Mouse (Mus musculus) thymus, postnatal 25 days (tissue): ENCODE measurements around the gene Tmem211.
A peak's percentile ranks its signal among the peaks of the same experiment; 100 is the strongest.

Source experiments
- DNase-seq: peaks from one replicate; pipeline ENCODE4 v3.0.0; 2022

Gene Tmem211

DNA sequence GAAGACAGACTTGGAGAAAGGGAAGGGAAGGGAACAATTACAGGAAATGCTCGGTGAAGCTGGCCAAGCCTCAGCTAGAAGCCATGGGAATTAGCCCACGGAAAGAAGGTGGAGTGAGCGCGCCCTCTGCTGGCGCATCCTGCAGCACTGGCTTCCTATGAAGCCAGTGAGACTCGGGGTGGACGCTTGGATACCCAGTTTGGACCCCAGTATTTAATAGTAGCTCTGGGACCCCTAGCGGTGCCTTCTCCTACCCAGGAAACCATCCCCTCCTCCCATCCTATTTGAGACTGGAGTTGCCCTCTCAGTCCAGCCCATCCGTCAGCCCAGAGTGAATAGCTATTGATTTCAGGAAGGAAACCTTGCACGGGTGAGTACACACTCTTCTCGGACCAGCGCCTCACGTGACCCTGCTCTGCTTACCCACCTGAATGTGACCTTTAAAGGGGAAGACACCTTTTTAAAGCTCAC lies at the start of gene Tmem211:
Gene Tmem211, plus strand, starts transcription at position 278 of the 471 bp plus-strand sequence.
- peak; percentile 36 for DNase-seq

DNA sequence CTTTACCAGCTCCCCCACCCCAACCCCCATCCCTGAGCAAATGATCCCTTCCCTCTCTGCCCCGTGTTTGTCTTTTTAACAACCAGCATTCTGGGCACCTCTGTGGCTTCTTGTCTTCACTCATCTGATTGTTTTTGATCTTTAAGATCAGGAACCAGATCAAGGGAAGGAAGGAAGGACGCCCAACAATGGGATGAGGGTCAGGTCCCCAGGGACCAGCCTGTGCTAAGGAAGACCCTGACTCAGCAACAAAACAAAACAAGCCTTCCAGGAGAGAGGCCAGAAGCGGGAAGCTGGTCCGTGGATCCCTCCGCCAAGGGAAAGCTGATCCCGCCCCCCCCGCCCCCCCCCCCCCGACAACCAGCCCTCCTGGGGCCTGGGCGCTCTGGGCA lies 47.3 kb upstream of the Tmem211 start:
- DNase-seq = no peak

DNA sequence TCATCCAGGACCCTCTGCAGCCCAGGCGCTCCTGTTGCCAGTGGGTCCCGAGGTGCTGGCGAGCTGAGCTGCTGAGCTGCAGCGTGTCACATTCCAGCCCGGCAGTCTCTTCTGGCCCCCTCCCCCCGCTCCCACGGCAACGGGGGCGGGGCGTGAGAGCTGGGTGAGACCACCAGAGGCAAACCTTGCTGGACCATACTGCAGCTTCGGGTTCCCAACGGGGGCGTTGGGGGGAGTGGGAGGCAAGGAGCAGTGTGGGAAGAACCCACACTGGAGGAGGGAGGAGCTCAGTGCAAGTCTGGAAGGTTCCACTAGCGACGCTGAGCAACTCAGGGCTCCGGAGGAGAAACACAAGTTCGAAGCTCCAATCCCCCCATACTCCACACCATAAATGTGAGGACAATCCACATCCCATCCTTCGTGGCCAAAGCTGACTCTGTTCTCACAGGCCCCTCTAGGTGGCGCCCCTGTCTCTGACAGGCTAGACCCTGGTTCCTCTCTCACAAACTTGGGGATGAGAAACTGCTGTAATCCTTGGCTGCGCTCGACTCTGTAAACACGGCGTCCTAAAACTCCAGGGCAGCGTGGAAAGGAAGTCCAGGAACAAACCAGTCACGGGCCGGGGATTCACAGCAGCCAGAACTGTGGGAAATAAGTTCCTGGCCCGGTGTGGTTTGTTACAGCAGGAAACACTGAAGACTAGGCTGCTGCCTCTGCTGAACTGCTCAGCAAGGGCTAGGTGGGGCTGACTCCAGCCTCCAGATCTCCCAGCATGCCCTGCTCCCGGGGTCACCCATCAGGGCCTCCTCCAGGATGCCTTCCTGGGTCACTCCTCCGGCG lies 46.6 kb upstream of the Tmem211 start:
- DNase-seq = peak; percentile 59

DNA sequence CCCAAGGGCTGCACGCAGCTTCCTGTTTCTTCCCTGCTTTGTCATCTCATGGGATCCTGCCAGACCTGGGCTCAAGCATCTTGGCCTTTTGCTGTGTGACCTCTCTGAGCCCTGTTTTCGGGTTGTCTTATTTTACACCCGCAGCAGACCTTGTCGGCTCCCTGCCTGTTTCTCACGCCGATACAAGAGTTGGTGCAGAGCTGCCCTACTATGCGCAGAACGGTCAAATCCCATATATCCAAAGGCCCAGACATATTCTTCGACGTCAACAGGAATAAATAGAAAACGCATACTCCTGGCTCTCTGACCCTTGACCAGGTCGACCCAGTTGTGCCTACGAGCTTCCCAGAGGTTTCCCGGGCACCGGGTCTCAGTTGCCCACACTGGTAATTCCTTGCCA lies 46.0 kb upstream of the Tmem211 start:
- DNase-seq = no peak

DNA sequence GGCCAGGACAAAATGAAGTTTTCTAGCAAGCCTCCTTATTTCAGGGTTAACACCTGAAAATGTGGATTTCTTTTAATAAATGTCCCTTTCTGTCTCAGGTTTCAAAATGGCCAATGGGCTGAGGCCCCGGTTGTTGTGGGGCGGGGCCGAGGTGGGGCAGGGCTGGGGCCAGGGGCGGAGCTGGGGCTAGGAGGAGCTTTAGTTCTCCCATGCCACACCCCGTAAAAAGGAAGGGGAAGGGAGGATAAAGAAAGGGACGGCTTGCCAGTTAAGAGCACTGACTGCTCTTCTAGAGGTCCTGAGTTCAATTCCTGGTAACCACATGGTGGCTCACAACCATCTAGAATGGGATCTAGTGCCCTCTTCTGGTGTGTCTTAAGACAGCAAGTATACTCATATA lies 45.3 kb upstream of the Tmem211 start:
- no peak for DNase-seq

DNA sequence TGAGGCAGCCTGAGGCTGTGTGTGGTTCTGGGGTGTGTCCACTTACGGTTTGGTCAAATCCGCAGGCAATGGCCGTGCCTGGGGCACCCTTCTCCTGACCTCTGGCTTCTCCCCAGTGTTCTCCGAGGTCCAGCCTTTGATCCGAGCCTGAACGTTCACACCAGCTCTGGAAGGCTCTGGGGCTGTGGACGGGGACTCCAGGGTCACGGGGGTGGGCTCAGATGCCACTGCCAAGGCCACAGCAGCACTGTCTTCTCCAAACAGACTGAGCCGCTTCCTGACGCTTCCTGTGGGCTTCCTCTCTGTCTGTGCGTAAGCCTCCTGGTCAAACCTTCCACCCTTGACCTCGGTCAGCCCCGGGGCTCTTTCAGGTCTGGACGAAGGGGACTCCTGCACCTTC lies 36.2 kb upstream of the Tmem211 start:
- DNase-seq = no peak

DNA sequence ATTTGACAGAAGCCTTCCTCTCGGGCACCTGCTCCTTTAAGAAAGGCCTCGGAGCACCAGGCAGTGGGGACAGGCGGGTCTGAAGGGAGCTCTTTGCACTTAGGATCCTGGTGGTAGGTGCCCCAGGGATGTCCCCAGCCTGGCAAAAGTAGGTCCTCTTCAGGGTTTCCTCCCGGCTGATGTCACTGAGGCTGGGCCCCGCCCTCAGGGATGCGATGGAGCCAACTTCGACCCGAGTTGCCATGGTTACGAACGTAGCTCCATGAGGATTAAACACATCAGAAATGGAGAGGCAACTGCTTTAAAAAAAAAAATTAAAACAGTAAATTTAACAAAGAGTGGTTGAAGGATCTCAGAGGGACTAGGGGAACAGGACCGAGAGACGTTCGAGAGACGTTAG lies 34.8 kb upstream of the Tmem211 start:
- DNase-seq = no peak

DNA sequence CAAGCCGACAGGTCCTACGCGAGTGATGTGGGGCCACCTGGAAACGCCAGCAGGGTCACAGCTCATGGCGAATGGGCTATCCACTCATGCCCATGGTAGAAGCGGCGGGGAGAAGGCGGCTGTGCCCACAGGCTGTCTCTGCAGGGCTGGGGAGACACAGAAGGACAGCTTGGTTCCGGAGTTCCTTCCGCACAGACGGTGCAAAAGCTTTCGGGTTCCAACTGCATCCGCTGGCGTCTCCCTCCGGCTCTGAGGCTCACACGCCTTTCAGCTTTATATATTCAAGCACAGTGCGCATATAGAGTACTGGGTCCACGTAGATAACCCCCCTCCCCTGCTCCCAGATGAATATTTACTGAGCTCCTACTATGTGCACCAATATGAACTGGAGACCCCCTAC lies 32.9 kb upstream of the Tmem211 start:
- no peak for DNase-seq

DNA sequence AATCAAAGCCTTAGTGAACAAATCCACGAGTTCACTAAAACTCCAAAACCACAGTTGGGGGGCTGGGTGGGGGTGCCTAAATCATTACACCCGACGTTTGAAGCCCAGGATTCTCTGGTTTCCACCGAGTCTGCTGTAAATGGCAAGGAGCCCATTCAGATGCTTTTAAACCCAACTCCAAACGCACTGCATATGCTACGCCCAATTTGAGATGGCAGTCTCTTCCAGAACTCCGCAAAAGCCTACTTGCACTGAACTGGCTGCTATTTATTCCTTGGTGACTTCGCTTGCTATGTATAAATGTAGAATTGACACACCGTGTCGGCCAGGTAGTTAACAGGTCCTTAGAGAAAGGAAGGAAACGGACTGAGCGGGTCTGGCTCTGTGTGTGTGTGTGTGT lies 31.3 kb upstream of the Tmem211 start:
- no peak for DNase-seq

DNA sequence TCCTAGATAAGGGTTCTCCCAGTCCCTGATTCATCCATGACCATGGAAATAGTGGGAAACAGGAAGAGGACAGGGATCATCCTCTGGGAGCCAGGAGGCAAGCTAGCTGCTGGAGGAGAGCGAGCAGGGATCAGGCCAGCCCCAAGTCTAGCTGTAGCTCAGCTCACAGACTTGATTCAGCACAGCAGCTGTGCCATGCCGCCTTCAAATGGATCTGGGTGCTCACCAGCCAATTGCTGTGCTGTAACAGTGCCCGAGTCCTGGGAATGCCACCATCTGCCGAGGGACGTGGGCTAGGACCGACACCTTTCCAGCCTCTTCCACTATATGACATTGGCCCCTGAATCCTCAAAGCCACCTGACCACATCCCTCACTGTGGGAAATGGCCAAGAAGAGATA lies 30.8 kb upstream of the Tmem211 start:
- no peak for DNase-seq

DNA sequence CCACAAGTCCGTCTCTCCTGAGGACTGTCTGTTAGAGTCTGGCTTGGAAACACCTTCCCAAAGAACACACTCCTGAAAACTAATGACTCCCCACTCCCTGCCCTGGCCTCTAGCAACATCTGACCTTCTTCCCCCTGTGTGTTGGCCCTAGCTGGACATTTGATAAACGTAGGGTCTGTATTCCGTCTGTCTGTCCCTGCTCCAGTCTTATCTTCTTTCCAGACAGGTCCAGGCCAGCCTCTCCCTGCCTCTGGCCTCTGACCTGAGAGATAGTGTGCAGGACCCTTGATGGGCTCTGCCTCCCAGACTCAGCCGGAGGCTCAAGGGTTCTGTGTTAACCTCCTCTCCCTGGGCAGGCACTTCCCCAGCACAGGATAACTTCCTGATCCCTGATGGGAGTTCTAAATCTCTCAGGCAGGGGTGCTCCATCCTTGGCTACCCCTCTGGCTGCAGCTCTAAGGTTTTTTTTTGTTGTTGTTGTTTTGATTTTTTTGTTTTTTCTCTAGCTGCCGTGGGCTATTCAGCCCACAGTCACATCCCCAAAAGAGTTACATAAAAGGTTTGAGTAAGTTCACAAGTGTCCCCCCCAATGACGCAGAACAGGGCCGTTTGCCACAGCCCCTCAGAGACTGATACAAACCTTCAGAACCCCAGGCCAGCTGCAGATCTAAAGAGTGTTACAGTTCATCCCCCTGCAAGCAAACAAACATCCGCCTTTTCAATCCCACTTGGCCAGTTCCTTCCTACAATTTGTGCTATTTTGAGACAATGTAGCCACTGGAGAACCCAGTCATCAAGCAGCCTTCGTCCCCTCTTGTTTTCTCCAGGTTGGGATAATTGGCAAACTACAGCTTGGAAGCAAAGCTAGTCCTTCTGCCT lies 29.6 kb upstream of the Tmem211 start:
- no peak for DNase-seq

DNA sequence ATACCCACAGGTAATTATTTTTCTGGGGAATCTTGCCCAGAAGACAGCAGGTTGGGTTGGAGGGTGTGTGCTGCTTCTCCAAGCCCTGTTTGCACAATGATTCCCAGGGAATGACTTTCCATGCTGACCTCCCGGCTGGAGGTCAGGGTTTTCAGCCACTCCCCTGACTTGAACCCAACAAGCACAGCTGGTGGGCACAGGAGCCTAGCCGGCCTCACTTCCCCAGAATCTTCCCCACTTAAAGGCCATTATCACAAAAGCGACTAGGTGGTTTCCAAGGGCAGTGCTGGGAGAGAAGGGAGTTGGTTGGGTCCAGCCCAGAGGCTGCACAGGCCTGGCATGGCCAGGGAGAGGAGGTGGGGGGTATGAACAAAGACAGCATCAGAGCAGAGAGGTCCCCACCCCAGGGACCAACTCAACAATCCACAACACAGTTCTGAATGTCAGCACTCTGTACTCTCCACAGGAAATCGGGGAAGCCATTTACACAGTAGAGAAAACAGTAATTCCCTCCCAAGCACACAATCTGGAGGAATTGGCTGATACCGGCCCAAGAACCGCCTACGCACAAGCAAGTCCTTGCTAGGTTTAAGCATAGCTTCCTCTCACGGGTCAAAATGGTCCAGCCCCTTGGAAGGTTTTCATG lies 27.5 kb upstream of the Tmem211 start:
- DNase-seq = no peak

DNA sequence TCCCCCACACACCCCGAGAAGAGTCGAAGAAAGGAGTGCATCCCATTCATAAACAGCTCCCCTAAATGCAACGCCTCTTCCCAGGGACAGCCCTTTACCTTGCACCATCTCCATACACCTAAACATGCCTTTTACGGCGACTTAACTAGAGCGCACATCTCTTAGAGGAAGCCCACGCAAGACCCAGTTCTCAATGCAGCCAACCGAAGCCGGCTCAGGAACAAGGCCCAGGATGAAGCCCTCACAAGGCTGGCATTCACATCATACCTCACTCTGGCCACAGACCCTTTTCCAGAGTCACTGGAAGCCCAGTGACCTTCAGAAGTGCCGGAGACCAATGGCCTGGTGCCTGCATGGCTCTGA lies 27.0 kb upstream of the Tmem211 start:
- no peak for DNase-seq

DNA sequence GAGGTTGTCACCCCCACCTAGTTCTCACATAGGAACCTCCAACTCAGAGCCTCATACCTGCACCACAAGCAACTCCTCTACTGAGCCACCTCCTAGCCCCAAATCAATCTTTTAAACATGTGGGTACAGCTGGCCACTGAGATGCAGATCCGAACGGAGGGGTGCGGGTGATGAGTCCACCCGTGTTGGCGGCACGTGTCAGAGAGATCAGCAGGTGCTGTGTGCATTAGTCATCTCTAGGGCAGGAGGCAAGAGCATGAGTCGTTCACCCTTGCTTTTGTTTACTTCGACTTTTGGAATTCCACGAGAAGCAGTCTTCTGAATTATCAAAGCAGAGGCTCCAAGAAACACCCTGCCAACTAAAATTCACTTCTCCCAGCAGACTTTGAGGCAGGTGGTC lies 22.5 kb upstream of the Tmem211 start:
- no peak for DNase-seq

DNA sequence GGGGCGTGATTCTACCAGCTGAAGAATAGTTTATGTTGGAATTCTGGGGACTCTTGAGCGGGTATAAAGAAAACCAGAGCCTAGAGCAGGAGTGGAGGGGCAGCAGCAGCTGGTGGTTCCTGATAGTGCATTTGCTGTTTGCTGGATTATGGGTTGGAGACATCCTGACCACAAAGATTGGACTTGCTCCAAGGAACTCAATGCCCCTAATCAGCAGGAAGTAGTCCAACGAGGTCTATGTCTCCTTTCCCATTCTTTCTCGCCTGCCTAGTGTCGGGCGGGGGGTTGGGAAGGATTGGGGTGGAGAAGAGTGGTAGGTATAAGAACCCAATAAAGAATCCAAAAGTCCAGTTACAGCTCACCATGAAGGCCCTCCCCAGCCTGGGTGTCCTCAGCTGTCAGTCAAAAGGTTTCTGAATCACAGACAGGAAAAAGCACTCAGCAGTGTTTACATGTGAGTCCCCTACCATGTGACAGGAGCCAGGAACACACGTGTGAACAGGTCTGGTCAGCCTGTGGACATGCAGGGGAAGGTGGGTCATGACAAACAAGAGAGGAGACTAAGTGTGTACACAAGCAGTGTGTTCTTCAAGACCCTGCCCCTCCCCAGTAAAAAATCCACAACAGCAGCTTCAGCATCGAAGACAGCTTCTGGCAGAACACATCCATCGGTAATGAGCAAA lies 19.9 kb upstream of the Tmem211 start:
- DNase-seq = no peak

DNA sequence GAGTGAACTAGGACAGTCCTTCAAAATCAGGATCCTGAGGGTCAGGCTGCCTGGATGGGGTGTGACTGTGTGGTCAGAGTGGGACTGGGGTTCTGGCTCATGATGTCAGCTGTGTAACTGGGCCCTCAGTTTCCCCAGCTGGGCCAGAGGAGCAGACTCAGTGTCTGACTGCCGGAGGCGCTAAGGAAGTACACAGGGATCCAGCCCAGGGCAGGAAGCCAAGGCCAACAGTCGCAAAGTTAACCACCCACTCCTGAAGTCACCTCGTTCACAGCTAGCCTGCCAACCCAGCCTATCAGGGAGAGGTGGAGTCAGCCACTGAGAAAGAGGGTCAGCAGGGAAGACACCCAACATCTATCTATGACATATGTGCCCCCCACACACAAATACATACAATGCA lies 18.7 kb upstream of the Tmem211 start:
- DNase-seq = no peak

DNA sequence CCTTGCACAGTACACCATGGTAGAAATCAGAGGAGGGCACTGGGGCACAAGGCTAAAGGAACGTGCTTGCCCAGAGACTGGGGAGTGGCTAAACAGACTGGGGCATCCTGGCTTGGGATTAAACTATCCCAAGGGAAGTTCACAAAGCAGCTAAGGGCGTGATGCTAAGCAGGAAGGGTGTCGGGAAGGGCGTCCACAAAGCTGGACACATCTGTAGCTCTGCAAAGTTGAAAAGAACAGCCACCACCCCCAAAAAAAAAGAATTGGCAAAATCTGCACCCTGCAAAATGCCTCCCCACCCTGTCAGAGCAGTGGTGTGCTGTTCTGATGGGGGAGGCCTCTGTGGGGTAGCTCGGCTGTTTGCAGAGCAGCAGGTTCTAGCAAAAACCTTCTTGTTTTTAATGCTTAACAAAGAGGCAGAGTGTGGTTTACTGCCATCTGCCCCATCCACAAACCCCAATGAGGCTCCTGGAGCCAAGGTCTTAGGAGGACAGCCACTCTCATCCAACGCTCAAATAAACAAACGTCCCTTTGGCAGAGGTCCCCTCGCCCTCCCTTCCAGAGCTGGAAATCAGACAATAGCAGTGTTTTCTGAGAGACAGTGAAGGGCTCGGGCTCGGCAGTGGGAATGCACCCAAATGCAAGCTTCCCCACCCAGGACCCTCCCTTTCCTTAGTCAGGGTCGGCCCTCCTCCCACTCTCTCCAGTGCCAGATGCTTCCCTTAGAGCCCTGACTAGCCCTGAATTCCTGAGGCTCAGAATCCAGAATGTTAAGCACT lies 17.9 kb upstream of the Tmem211 start:
- DNase-seq = no peak

DNA sequence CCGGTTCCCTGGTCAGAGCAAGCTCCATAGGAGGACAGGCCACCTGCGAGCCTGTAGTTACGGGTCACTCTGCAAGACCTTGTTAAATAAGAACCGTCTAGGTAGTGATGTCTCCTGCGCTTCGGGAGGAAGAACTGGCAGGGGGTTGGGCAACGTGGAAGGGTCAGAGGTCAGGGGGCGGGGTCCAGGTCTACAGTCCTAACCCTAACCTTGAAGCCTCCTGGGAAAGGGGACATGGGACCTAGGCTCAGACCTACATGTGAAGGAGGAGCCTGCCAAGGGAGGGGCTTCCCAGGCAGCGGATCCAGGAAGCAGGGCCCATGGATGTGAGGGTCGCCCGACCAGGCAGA lies 17.3 kb upstream of the Tmem211 start:
- no peak for DNase-seq

DNA sequence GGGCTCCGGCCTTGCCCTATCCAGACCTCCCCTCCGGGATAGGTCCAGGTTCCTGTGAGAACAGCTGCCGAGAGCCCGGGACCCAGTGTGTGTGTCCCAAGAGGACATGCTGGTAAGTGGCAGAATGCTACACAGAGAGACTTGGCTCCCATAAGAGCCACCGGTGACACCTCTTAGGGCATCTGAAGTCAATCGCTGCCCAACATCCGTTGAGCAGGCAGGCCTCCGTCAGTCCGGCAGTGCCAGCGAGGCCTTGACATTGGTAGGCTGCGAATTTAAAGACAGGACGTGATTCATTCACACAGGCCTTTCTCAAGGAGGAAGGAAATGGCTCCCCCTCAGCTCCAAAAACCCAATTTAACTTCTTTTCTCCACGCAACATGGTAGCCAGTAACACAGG lies 16.8 kb upstream of the Tmem211 start:
- no peak for DNase-seq

DNA sequence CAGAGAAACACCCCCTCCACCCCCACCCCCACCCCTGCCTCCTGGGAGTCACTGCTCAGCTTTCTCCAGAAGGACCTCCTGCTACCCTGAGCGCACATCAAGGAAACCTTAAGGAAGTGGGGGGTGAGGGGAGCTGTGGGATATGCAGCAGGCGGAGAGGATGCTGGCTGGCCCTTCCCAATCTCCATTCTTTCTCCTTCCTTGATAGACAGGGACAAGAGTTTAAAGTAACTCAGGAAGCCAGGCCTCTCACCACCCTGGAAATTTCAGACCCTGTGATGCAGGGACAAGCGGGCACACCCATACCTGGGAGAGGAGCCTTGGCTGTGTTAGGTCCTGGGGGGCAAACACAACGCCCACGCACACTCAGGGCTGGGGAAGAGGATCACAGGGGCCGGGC lies 16.4 kb upstream of the Tmem211 start:
- no peak for DNase-seq

DNA sequence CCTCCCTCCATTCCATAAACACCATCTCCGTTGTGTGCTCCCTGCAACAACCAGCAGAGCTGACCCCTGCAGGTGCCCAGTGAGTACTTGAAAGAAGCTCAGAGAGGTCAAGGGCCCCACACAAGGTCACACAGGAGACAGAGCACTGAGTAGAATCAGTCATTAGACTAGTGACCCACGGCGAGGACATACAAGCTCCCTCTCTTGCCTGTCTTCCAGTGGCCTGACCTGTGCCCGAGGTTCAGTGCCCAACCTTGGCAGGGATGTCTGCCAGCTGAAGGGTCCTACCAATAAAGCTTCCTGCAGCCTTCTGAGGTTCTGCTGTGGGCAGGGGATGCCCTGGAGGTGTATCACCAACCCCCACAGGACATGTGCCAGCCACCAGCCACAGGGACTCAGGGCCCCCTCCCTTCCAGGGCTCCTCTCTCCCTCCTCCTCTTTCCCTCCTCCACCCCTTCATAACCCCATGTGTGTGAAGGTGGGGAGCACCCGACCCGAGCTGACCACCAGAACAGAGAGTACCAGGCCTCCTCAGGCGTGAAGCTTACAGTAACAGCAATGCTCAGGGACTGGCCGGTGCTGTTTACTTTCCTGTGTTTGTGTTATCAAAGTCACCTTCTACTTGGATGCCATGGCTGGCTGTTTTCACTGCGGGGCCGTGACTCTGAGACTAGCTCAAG lies 14.4 kb upstream of the Tmem211 start:
- no peak for DNase-seq

DNA sequence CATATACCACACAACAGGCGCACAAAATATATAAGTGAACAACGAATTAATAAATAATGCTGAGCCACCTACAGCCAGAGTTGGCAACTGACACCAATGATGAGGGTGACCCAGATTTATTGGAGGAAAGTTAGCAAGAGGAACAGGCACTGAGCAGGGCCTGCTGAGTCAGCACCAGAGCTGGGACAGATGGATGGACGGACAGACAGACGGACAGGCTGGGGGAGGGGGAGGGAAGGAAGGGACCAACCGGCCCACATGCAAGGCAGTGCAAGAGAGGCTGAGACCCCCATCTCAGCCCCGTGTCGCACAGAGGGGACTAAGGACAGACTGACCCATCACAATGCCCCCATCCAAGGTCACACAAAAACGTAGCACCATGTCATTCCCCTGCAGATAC lies 12.7 kb upstream of the Tmem211 start:
- DNase-seq = no peak
